Mouse (Mus musculus): Measurements from ENCODE around the gene Foxq1. TPM values are rescaled to one million over a fixed set of nuclear protein-coding genes. Genes with fewer than 3 reads are reported as not detected.

Gene Foxq1
- polyA plus RNA-seq, 1 experiment, result 13.9 TPM

DNA sequence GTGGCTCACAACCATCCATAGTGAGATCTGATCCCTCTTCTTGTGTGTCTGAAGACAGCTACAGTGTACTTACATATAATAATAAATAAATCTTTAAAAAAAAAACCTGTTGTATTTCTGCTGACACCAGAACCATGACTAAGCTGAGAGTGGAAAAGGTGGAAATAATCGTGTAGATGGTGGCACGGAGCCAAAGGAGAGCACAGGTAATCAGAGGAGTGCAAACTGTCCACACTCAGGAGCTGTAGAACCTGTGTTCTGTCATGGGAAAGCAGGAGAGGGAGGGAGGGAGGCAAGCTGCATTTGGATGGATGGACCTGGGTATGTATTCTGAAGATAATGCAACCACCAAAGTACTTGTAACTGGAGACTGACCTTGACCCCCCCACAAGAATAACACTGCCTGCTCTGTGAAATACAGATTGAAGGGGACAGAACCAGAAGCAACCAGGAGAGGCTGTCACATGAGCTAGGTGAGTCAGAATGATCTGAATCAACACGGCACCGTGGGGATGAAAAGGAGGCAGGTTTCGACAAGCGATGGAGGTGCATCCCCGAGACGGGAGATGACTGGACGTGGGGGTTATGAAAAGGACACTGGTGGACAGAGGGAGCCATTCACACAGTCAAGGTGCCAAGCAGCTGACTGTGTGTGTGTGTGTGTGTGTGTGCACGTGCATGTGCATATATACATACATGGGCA lies 17.0 kb downstream of the Foxq1 start:
- Histone ChIP-seq H3K27me3 (replicated peaks; ENCODE audit: control insufficient read depth, insufficient read depth, low read length) (no peaks in the 10 kb centered on the region), H3K4me3 (ENCODE audit: insufficient read depth, low read depth, low read length) (no peak overlapping the region), H3K36me3 (ENCODE audit: control insufficient read depth, insufficient read depth, low read length) (no peaks in the 10 kb centered on the region), H3K4me1 (ENCODE audit: control insufficient read depth, insufficient read depth, low read length) (no peaks in the 10 kb centered on the region; the same call in 1 of the 2 replicates), H3K27ac (ENCODE audit: insufficient read depth, low read depth, low read length) (no peak overlapping the region)
- 81% methylated on average over 10 of the region's 10 CpGs for WGBS
- TF ChIP-seq CTCF (conservative IDR thresholded peaks at IDR 0.05; ENCODE audit: insufficient read depth, insufficient read length, low read depth, low read length) (no peak), POLR2A (IDR thresholded peaks at IDR 0.05; ENCODE audit: low read depth, low read length) (no peak)
- DNase-seq, result no peak

DNA sequence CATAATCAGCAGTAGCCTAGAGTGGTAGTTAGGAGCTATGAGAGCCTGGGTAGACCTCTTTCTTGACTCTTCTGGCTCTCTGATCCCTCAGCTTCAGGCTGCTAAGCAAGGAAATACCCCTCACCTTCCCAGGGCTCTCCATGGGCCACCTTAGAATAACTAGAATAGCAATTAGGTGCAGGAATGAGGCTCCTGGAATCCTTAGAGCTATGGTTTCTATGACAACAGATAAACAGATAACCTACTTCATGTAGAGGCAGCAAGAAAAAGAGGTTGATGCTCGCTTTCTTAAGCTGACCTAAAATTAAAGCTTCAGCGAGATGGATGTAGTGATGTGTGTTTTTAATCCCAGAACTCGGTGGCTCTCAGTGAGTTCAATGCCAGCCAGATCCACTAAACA lies 18.7 kb downstream of the Foxq1 start:
- no peaks in the 10 kb centered on the region for H3K36me3 ChIP-seq (ENCODE audit: control insufficient read depth, insufficient read depth, low read length)
- TF ChIP-seq CTCF (conservative IDR thresholded peaks at IDR 0.05; ENCODE audit: insufficient read depth, insufficient read length, low read depth, low read length), result no peak
- TF ChIP-seq POLR2A (IDR thresholded peaks at IDR 0.05; ENCODE audit: low read depth, low read length), result no peak
- 89% methylated on average over 3 of the region's 3 CpGs for WGBS
- H3K4me3 ChIP-seq (ENCODE audit: insufficient read depth, low read depth, low read length), result no peak overlapping the region
- no peak for DNase-seq
- peaks cover 4% of the 10 kb centered on the region for H3K4me1 ChIP-seq (ENCODE audit: control insufficient read depth, insufficient read depth, low read length)
- H3K27me3 ChIP-seq (replicated peaks; ENCODE audit: control insufficient read depth, insufficient read depth, low read length), result no peaks in the 10 kb centered on the region
- H3K27ac ChIP-seq (ENCODE audit: insufficient read depth, low read depth, low read length), result no peak overlapping the region

DNA sequence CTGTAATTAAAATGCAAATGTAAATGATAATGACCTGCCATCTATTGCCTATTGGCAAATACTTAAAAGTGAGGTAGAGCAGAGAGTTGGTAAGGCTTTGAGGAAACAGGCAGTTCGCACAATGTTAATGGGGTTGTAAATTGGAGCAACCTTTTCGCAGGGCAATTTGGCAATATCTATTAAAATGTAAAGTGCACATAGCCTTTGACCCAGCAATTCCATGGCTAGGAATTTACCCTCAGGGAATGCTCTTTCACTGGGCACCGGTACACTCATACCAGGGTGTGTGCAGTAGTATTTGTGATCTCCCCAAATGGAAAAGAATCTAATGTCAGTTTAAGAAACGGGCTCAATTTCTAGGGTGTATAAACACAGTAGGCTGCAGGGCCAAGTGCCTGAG lies 20.8 kb downstream of the Foxq1 start:
- 64% methylated on average over 4 of the region's 4 CpGs for WGBS
- DNase-seq, result peak; percentile 56

DNA sequence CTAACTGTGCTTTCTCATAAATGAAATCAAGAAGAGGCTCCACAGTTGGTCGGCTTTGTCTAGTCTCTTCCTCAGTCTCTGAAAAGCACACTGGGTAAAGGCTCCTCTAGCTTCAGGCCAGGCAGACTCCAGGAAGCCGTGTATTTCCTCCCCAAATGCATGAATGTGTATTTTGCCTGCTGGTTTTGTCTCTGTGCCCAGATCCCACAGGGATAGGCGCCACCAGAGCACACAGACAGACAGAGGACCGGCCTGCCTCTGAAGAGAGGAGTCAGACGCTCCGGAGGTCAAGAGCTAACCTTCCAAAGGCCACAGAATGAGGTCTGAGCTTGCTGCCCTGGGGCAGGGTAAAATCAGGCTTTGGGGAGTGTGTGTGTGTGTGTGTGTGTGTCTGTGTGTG lies 21.6 kb downstream of the Foxq1 start:
- WGBS, result 13% methylated on average over 6 of the region's 6 CpGs
- no peak overlapping the region; the same call in 1 of the 2 replicates for H3K27ac ChIP-seq (ENCODE audit: insufficient read depth, low read depth, low read length)
- no peaks in the 10 kb centered on the region for H3K36me3 ChIP-seq (ENCODE audit: control insufficient read depth, insufficient read depth, low read length)
- peaks cover 4% of the 10 kb centered on the region for H3K4me1 ChIP-seq (ENCODE audit: control insufficient read depth, insufficient read depth, low read length)
- DNase-seq, result peak; percentile 6
- no peaks in the 10 kb centered on the region for H3K27me3 ChIP-seq (replicated peaks; ENCODE audit: control insufficient read depth, insufficient read depth, low read length)
- no peak for TF ChIP-seq POLR2A (IDR thresholded peaks at IDR 0.05; ENCODE audit: low read depth, low read length)
- TF ChIP-seq CTCF (conservative IDR thresholded peaks at IDR 0.05; ENCODE audit: insufficient read depth, insufficient read length, low read depth, low read length), result no peak
- no peak overlapping the region for H3K4me3 ChIP-seq (ENCODE audit: insufficient read depth, low read depth, low read length)

More for the DNA sequence above, 20.8 kb downstream of the Foxq1 start:
- H3K4me3 ChIP-seq (ENCODE audit: insufficient read depth, low read depth, low read length), result no peak overlapping the region
- no peaks in the 10 kb centered on the region for H3K27me3 ChIP-seq (replicated peaks; ENCODE audit: control insufficient read depth, insufficient read depth, low read length)
- H3K36me3 ChIP-seq (ENCODE audit: control insufficient read depth, insufficient read depth, low read length), result no peaks in the 10 kb centered on the region
- TF ChIP-seq CTCF (conservative IDR thresholded peaks at IDR 0.05; ENCODE audit: insufficient read depth, insufficient read length, low read depth, low read length) (no peak), POLR2A (IDR thresholded peaks at IDR 0.05; ENCODE audit: low read depth, low read length) (no peak)
- peaks cover 4% of the 10 kb centered on the region for H3K4me1 ChIP-seq (ENCODE audit: control insufficient read depth, insufficient read depth, low read length)
- no peak overlapping the region for H3K27ac ChIP-seq (ENCODE audit: insufficient read depth, low read depth, low read length)

DNA sequence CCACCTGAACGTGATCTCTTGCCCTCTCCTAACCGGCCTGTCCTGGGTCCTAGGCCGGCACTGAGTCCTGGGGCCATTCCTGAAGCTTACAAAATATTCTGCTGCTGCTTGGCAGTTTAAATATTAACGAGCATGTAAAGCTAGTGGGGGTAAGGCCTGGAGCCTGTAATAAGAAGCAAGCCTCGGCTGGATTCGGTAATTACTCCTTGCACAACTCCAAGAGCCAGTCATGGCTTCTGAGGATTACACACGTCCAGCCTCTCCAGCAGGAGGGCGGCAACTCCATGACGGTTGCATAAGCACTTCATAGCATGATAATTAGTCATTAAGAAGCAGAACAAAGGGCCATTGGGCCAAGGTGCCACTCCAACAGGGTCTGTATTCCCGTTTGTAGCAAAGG lies 22.5 kb downstream of the Foxq1 start:
- Histone ChIP-seq H3K36me3 (ENCODE audit: control insufficient read depth, insufficient read depth, low read length) (no peaks in the 10 kb centered on the region), H3K27ac (ENCODE audit: insufficient read depth, low read depth, low read length) (no peak overlapping the region; the same call in 1 of the 2 replicates), H3K4me1 (ENCODE audit: control insufficient read depth, insufficient read depth, low read length) (peaks cover 4% of the 10 kb centered on the region), H3K27me3 (replicated peaks; ENCODE audit: control insufficient read depth, insufficient read depth, low read length) (no peaks in the 10 kb centered on the region), H3K4me3 (ENCODE audit: insufficient read depth, low read depth, low read length) (no peak overlapping the region)
- no peak for TF ChIP-seq POLR2A (IDR thresholded peaks at IDR 0.05; ENCODE audit: low read depth, low read length)
- TF ChIP-seq CTCF (conservative IDR thresholded peaks at IDR 0.05; ENCODE audit: insufficient read depth, insufficient read length, low read depth, low read length), result no peak
- DNase-seq, result peak; percentile 81
- 36% methylated on average over 10 of the region's 10 CpGs for WGBS

DNA sequence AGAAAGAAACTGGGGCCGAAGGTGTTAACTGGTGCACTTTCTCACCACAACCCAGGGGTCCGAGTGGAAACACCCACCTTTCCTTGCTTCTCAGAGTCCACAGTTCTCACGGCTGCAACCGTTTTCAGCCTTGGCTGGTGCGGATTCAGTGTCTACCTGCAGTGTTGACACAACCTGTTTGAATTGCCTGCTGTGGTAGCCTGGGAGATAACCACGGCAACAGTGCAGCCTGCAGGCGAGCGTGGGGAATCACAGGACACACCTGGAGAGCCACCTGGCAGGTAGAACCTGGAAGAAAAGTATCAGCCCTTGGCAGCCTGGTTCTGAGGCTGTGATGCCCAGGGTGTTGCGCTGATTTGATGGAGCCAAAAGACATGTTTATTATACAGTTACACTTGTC lies 23.9 kb downstream of the Foxq1 start:
- no peaks in the 10 kb centered on the region for H3K36me3 ChIP-seq (ENCODE audit: control insufficient read depth, insufficient read depth, low read length)
- H3K4me1 ChIP-seq (ENCODE audit: control insufficient read depth, insufficient read depth, low read length), result peaks cover 4% of the 10 kb centered on the region
- 56% methylated on average over 9 of the region's 9 CpGs for WGBS
- no peak overlapping the region for H3K4me3 ChIP-seq (ENCODE audit: insufficient read depth, low read depth, low read length)
- TF ChIP-seq CTCF (conservative IDR thresholded peaks at IDR 0.05; ENCODE audit: insufficient read depth, insufficient read length, low read depth, low read length) (peak; percentile 94), POLR2A (IDR thresholded peaks at IDR 0.05; ENCODE audit: low read depth, low read length) (no peak)
- H3K27ac ChIP-seq (ENCODE audit: insufficient read depth, low read depth, low read length), result no peak overlapping the region
- peak; percentile 70 for DNase-seq
- H3K27me3 ChIP-seq (replicated peaks; ENCODE audit: control insufficient read depth, insufficient read depth, low read length), result no peaks in the 10 kb centered on the region

DNA sequence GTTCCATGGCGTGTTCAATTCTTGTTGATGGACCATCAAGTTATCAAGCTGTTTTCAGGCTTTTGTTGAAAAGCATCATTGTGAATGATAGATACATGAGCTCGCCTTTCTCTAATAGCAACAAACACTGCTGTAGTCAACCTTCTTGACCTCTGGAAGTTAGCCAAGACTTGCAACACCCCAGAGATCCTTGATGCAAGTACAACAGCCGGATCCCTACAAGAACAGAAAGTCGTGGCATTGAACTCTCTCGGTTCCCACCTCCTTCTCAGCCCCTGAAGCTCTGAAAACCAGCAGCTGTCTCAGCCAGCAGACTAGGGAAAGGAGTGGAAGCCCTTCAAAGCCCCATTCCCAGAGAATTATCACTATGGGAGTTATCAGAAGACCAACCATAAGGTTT lies 31.4 kb downstream of the Foxq1 start:
- no peak for DNase-seq
- TF ChIP-seq CTCF (conservative IDR thresholded peaks at IDR 0.05; ENCODE audit: insufficient read depth, insufficient read length, low read depth, low read length) (no peak), POLR2A (IDR thresholded peaks at IDR 0.05; ENCODE audit: low read depth, low read length) (no peak)
- Histone ChIP-seq H3K4me1 (ENCODE audit: control insufficient read depth, insufficient read depth, low read length) (no peaks in the 10 kb centered on the region), H3K4me3 (ENCODE audit: insufficient read depth, low read depth, low read length) (no peak overlapping the region), H3K27me3 (replicated peaks; ENCODE audit: control insufficient read depth, insufficient read depth, low read length) (no peaks in the 10 kb centered on the region), H3K27ac (ENCODE audit: insufficient read depth, low read depth, low read length) (no peak overlapping the region), H3K36me3 (ENCODE audit: control insufficient read depth, insufficient read depth, low read length) (no peaks in the 10 kb centered on the region)
- 60% methylated on average over 5 of the region's 5 CpGs for WGBS
